Mouse (Mus musculus) liver, embryonic 11.5 days (tissue): ENCODE measurements around the gene Rpl7l1. TPM values are rescaled to one million over a fixed set of nuclear protein-coding genes. Genes with fewer than 3 reads are reported as not detected.

ENCODE experiments used
- ATAC-seq: fragments of 200-750 bp; cut with Nextera tagmentation; replicated peaks from 2 replicates; pipeline ENCODE4 v1.8.0; 2017; ENCODE audit warnings: moderate number of reproducible peaks, mild to moderate bottlenecking, moderate TSS enrichment, moderate library complexity; ENCODE audit not compliant: low FRiP score
- DNase-seq: peaks from one replicate; pipeline ENCODE4 v3.0.0-alpha.2; 2017; ENCODE audit warnings: low spot score
- H3K27ac ChIP-seq: fragments of 300-500 bp; sonication (generic); 2 replicates; pipeline ENCODE4 v1.5.1; 2014; ENCODE audit warnings: mild to moderate bottlenecking, low read depth, low read length, control low read depth
- H3K27me3 ChIP-seq: fragments of 300-500 bp; sonication (generic); replicated peaks from 2 replicates; pipeline ENCODE4 v1.6.1; 2014; ENCODE audit warnings: low read length, mixed read lengths; ENCODE audit not compliant: control insufficient read depth, insufficient read depth
- H3K36me3 ChIP-seq: fragments of 300-500 bp; sonication (generic); 2 replicates; pipeline ENCODE4 v1.6.1; 2014; ENCODE audit warnings: mild to moderate bottlenecking, low read length, moderate library complexity, mixed read lengths; ENCODE audit not compliant: control insufficient read depth, insufficient read depth
- H3K4me1 ChIP-seq: fragments of 300-500 bp; sonication (generic); replicated peaks from 2 replicates; pipeline ENCODE4 v1.6.1; 2014; ENCODE audit warnings: low read length, mixed read lengths; ENCODE audit not compliant: control insufficient read depth, insufficient read depth
- H3K4me2 ChIP-seq: fragments of 300-500 bp; sonication (generic); 2 replicates; pipeline ENCODE4 v1.6.1; 2014; ENCODE audit warnings: mild to moderate bottlenecking, control low read depth, moderate library complexity
- H3K4me3 ChIP-seq: fragments of 300-500 bp; sonication (generic); 2 replicates; pipeline ENCODE4 v1.5.1; 2014; ENCODE audit warnings: low read depth, low read length, control low read depth
- H3K9ac ChIP-seq: fragments of 300-500 bp; sonication (generic); 2 replicates; pipeline ENCODE4 v1.6.1; 2014; ENCODE audit warnings: low read depth, low read length, control low read depth
- H3K9me3 ChIP-seq: fragments of 300-500 bp; sonication (generic); 2 replicates; pipeline ENCODE4 v1.6.1; 2016; ENCODE audit warnings: low read length, inconsistent platforms, mixed read lengths; ENCODE audit not compliant: control insufficient read depth
- WGBS: fragments of 180-500 bp; shearing (Covaris S2); extraction: QIAGEN DNeasy Blood & Tissue Kit; methylation state at CpG from one replicate; pipeline ENCODE4 v1.1.7; 2014; 5-methylcytosine and 5-hydroxymethylcytosine counted together
- polyA plus RNA-seq: library from polyadenylated mRNA; unstranded; fragments of >200 nt; fragmentation: Nextera tagmentation; extraction: Ambion mirVana; gene quantifications from 2 replicates; pipeline ENCODE4 v1.2.1, GENCODE M21; 2014

Gene Rpl7l1
- polyA plus RNA-seq, 1 experiment from 2014 or later, result 195 TPM

DNA sequence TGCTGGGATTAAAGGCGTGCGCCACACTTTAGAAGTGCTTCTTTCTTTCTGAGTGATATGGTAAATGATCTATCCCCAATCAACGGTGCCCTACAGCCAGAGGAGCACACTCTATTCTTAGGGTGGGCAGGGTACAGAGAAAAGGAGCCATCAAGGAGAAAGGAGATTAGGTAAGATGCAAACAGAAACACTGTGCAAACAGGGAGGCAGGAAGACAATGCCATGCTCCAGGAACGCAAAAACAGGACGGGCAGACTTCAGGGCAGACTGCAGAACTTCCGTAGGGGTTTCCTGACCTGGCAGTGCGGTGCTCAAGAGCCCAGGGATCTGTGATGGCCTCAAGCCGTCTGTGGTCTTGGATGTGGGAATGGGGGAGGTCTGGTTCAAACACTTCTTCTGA is 31.2 kb upstream of the Rpl7l1 start:
- no peak overlapping the region for H3K27ac ChIP-seq
- no peak for ATAC-seq
- 77% methylated on average over 8 of the region's 8 CpGs for WGBS
- H3K4me2 ChIP-seq, result no peak overlapping the region
- H3K9me3 ChIP-seq, result no peaks in the 10 kb centered on the region
- no peak overlapping the region for H3K4me3 ChIP-seq
- H3K36me3 ChIP-seq, result peaks cover 12% of the 10 kb centered on the region; the same call in 1 of the 2 replicates
- H3K4me1 ChIP-seq, result peaks cover 19% of the 10 kb centered on the region
- no peaks in the 10 kb centered on the region for H3K27me3 ChIP-seq
- no peak for DNase-seq
- H3K9ac ChIP-seq, result no peak overlapping the region

DNA sequence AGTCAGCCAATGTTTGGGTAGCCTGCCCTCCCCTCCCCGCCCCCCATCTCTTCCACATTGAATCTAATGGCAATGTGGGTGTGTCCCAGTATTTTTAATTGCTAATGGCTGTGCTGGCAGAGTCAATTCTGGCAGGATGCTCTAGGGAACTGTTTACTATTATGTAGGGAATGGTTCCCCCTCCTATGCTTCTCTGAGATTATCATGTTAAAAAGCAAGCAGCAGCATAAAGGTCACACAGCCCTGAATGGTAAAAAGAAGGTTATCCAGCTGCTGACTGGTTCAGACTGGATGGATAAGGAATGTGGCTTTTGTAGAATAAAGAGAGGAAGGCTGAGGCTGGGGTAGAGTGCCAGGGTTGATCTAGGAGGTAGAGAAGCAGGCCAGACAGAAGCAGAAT is 30.0 kb upstream of the Rpl7l1 start:
- Histone ChIP-seq H3K36me3 (peaks cover 17% of the 10 kb centered on the region; the same call in 1 of the 2 replicates), H3K27me3 (no peaks in the 10 kb centered on the region), H3K27ac (no peak overlapping the region), H3K9me3 (no peaks in the 10 kb centered on the region), H3K4me3 (no peak overlapping the region), H3K4me2 (no peak overlapping the region), H3K4me1 (peaks cover 12% of the 10 kb centered on the region), H3K9ac (no peak overlapping the region)
- WGBS, result 91% methylated on average over 1 of the region's 1 CpGs
- DNase-seq (no peak), ATAC-seq (no peak)

GRCm38 (mm10) chr17:46810672-46811071 is 28.2 kb upstream of the Rpl7l1 start:
- Histone ChIP-seq H3K4me3 (no peak overlapping the region), H3K9ac (no peak overlapping the region), H3K36me3 (peaks cover 25% of the 10 kb centered on the region), H3K27me3 (no peaks in the 10 kb centered on the region), H3K4me2 (no peak overlapping the region), H3K4me1 (peaks cover 2% of the 10 kb centered on the region; the same call in 1 of the 2 replicates), H3K27ac (no peak overlapping the region), H3K9me3 (no peaks in the 10 kb centered on the region)
- WGBS, result 94% methylated on average over 3 of the region's 3 CpGs
- DNase-seq (no peak), ATAC-seq (no peak)

DNA sequence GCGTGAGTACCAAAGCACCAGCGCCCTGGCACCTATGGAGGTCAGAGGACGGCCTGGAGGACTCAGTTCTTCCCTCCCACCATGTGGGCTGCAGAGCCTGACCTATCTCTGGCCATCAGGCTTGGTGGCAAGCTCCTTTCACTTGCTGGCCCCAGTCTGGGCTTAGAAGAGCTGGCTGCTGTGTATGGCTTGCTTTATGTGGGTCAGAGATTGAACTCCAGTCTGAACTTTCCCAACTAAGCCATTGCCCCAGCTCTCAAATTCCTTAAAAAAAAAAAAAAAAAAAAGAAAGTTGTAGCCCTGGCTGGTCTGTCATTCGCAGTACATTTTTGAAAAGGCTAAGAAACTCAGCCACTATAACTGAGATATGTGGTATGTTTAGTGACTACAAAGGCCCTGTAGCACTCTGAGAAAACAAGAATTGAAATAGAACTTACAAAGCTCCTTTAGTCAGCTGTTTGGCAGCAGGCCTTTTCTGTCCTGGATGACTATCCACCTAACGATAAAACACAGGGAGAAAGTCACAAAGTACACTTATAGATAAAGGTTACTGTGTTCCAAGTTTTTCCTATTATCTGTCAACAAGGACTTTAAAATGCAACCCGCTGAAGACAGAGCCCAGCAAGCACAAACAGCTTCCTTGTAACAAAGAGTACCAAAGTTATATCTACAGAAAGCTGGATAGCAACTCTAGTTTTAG is 26.8 kb upstream of the Rpl7l1 start:
- H3K4me1 ChIP-seq, result no peaks in the 10 kb centered on the region
- 84% methylated on average over 6 of the region's 6 CpGs for WGBS
- no peak overlapping the region for H3K9ac ChIP-seq
- H3K36me3 ChIP-seq, result peaks cover 25% of the 10 kb centered on the region
- no peak overlapping the region for H3K4me2 ChIP-seq
- H3K27me3 ChIP-seq, result no peaks in the 10 kb centered on the region
- H3K9me3 ChIP-seq, result no peaks in the 10 kb centered on the region
- H3K4me3 ChIP-seq, result no peak overlapping the region
- DNase-seq, result no peak
- ATAC-seq, result no peak
- H3K27ac ChIP-seq, result no peak overlapping the region

GRCm38 (mm10) chr17:46808376-46808775 is 25.9 kb upstream of the Rpl7l1 start:
- WGBS, result 90% methylated on average over 10 of the region's 10 CpGs
- peaks cover 25% of the 10 kb centered on the region for H3K36me3 ChIP-seq

GRCm38 (mm10) chr17:46801761-46802160 is 19.3 kb upstream of the Rpl7l1 start:
- no peak overlapping the region for H3K4me2 ChIP-seq
- peaks cover 20% of the 10 kb centered on the region; the same call in 1 of the 2 replicates for H3K36me3 ChIP-seq
- WGBS, result 74% methylated on average over 6 of the region's 6 CpGs
- DNase-seq, result no peak
- H3K4me3 ChIP-seq, result no peak overlapping the region
- H3K9ac ChIP-seq, result no peak overlapping the region
- H3K9me3 ChIP-seq, result no peaks in the 10 kb centered on the region
- no peak overlapping the region for H3K27ac ChIP-seq
- peaks cover 8% of the 10 kb centered on the region; the same call in 1 of the 2 replicates for H3K4me1 ChIP-seq
- H3K27me3 ChIP-seq, result no peaks in the 10 kb centered on the region
- ATAC-seq, result no peak

More at GRCm38 (mm10) chr17:46808376-46808775, 25.9 kb upstream of the Rpl7l1 start:
- Histone ChIP-seq H3K4me3 (no peak overlapping the region), H3K4me1 (no peaks in the 10 kb centered on the region), H3K27ac (no peak overlapping the region), H3K4me2 (no peak overlapping the region), H3K9ac (no peak overlapping the region), H3K27me3 (no peaks in the 10 kb centered on the region), H3K9me3 (no peaks in the 10 kb centered on the region)
- ATAC-seq, result no peak
- no peak for DNase-seq

GRCm38 (mm10) chr17:46799680-46800079 is 17.2 kb upstream of the Rpl7l1 start:
- Histone ChIP-seq H3K27ac (no peak overlapping the region), H3K27me3 (no peaks in the 10 kb centered on the region), H3K36me3 (peaks cover 17% of the 10 kb centered on the region; the same call in 1 of the 2 replicates), H3K9ac (no peak overlapping the region), H3K4me1 (peaks cover 8% of the 10 kb centered on the region; the same call in 1 of the 2 replicates), H3K4me3 (no peak overlapping the region), H3K9me3 (no peaks in the 10 kb centered on the region), H3K4me2 (no peak overlapping the region)
- 70% methylated on average over 10 of the region's 10 CpGs for WGBS
- DNase-seq (no peak), ATAC-seq (no peak)

DNA sequence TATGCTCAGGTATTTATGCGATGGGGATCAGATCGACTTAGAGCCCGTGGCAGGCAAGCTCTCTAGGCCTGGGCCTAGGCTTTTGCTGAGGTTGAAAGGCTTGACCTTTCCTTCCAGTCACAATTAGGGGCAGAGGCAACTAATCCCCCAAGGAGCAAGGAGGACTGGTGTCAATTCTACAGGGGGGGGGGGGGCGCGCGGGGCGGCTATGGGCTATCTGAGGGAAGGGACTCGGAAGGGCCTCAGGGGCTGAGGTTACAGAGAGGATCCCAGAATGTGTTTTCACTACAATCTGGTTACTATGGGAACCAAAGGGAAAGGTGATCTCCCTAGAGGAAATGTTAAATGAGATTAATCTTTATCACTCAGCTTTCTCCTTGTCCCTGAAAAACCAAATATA is 14.9 kb upstream of the Rpl7l1 start:
- ATAC-seq, result no peak
- H3K4me2 ChIP-seq, result no peak overlapping the region
- no peak overlapping the region for H3K4me3 ChIP-seq
- H3K9me3 ChIP-seq, result no peaks in the 10 kb centered on the region
- WGBS, result 58% methylated on average over 7 of the region's 8 CpGs
- H3K9ac ChIP-seq, result no peak overlapping the region
- no peak for DNase-seq
- no peaks in the 10 kb centered on the region for H3K27me3 ChIP-seq
- H3K4me1 ChIP-seq, result peaks cover 8% of the 10 kb centered on the region; the same call in 1 of the 2 replicates
- no peak overlapping the region for H3K27ac ChIP-seq
- peaks cover 17% of the 10 kb centered on the region; the same call in 1 of the 2 replicates for H3K36me3 ChIP-seq

- Histone ChIP-seq H3K9me3 (no peaks in the 10 kb centered on the region), H3K9ac (no peak overlapping the region), H3K27ac (no peak overlapping the region), H3K4me2 (no peak overlapping the region), H3K4me3 (no peak overlapping the region), H3K36me3 (peaks cover 17% of the 10 kb centered on the region; the same call in 1 of the 2 replicates), H3K27me3 (no peaks in the 10 kb centered on the region), H3K4me1 (peaks cover 3% of the 10 kb centered on the region; the same call in 1 of the 2 replicates)
- DNase-seq (no peak), ATAC-seq (no peak)
- WGBS, result 83% methylated on average over 4 of the region's 4 CpGs
These were observed 14.3 kb upstream of the Rpl7l1 start for GRCm38 (mm10) chr17:46796743-46797142.
